Mouse (Mus musculus) pancreas, adult 10 weeks (tissue): ENCODE results near the gene 4931409K22Rik. TPM values are rescaled to one million over a fixed set of nuclear protein-coding genes. Genes with fewer than 3 reads are reported as not detected.

Experiments
- polyA plus RNA-seq: library from polyadenylated mRNA; stranded (reverse); fragments of 350-450 nt; fragmentation: Illumina TruSeq; extraction: RNeasy Lipid Tissue Mini Kit (QIAGEN cat#74804); gene quantifications from one replicate; pipeline ENCODE4 v1.2.3, GENCODE M21; 2015; ENCODE audit warnings: low read depth, low replicate concordance; ENCODE audit not compliant: insufficient read depth

The 4931409K22Rik gene
- not detected for polyA plus RNA-seq

GRCm38 (mm10) chr5:24556709-24557108 lies at the start of gene 4931409K22Rik:
Gene 4931409K22Rik (minus strand): TSS chr5:24556809.

GRCm38 (mm10) chr5:24586547-24587199 lies 30.1 kb upstream of the 4931409K22Rik start, which contains the start of gene Chpf2:
Gene Chpf2 (plus strand): TSS chr5:24586741.

GRCm38 (mm10) chr5:24577183-24577929 lies 20.7 kb upstream of the 4931409K22Rik start, which contains the start of gene Abcf2:
Gene Abcf2 (minus strand): TSS chr5:24577467.

GRCm38 (mm10) chr5:24540387-24541143 lies 16.0 kb downstream of the 4931409K22Rik start, which contains the start of gene Asb10:
Gene Asb10 (minus strand): TSS chr5:24540978.

GRCm38 (mm10) chr5:24526889-24527230 lies 29.7 kb downstream of the 4931409K22Rik start, which contains the start of gene Gbx1:
Gene Gbx1 (minus strand): TSS chr5:24527202.

Other genes starting within 250 kb of the 4931409K22Rik start
- 4.4 TPM for gene Kcnh2, start 205.2 kb downstream of the 4931409K22Rik start, polyA plus RNA-seq
- 6.1 TPM for gene Nos3, start 192.0 kb downstream of the 4931409K22Rik start, polyA plus RNA-seq
- 0.92 TPM for gene Atg9b, start 164.7 kb downstream of the 4931409K22Rik start, polyA plus RNA-seq
- 16.3 TPM for gene Abcb8, start 163.1 kb downstream of the 4931409K22Rik start, polyA plus RNA-seq
- not detected for gene Asic3, start 143.4 kb downstream of the 4931409K22Rik start, polyA plus RNA-seq
- 16.5 TPM for gene Cdk5, start 133.3 kb downstream of the 4931409K22Rik start, polyA plus RNA-seq
- 26.8 TPM for gene Slc4a2, start 133.0 kb downstream of the 4931409K22Rik start, polyA plus RNA-seq
- gene Fastk, start 111.5 kb downstream of the 4931409K22Rik start, polyA plus RNA-seq: 66.7 TPM
- 4.4 TPM for gene Tmub1, start 109.0 kb downstream of the 4931409K22Rik start, polyA plus RNA-seq
- 26.5 TPM for gene Agap3, start 104.6 kb downstream of the 4931409K22Rik start, polyA plus RNA-seq
- gene Gbx1, start 29.6 kb downstream of the 4931409K22Rik start, polyA plus RNA-seq: not detected
- not detected for gene Asb10, start 15.8 kb downstream of the 4931409K22Rik start, polyA plus RNA-seq
- 8.9 TPM for gene Abcf2, start 20.7 kb upstream of the 4931409K22Rik start, polyA plus RNA-seq
- gene Chpf2, start 29.9 kb upstream of the 4931409K22Rik start, polyA plus RNA-seq: 20.5 TPM
- gene Smarcd3, start 67.6 kb upstream of the 4931409K22Rik start, polyA plus RNA-seq: 5.5 TPM
- 11.7 TPM for gene Nub1, start 128.7 kb upstream of the 4931409K22Rik start, polyA plus RNA-seq
- gene Wdr86, start 173.9 kb upstream of the 4931409K22Rik start, polyA plus RNA-seq: 0.65 TPM
- not detected for gene Crygn, start 201.2 kb upstream of the 4931409K22Rik start, polyA plus RNA-seq